Mouse (Mus musculus) CH12.LX (cell line): ENCODE data around the gene Tpm1. TPM values are rescaled to one million over a fixed set of nuclear protein-coding genes. Genes with fewer than 3 reads are reported as not detected.

Experiments used
- DNase-seq: peaks from one replicate; pipeline ENCODE4 v3.0.0-alpha.2; 2013; ENCODE audit errors: extremely low read depth
- H3K27ac ChIP-seq: 2 replicates; pipeline ENCODE4 v1.5.1; 2012; ENCODE audit warnings: low read depth, mild to moderate bottlenecking, control low read depth, moderate library complexity; ENCODE audit not compliant: insufficient read depth
- H3K27me3 ChIP-seq: replicated peaks from 2 replicates; pipeline ENCODE3; 2012; ENCODE audit warnings: inconsistent platforms
- H3K36me3 ChIP-seq, 2 experiments: replicated peaks in 1 of 2; 2 replicates each; pipeline versions ENCODE3 to v1.6.1; 2012; ENCODE audit warnings: inconsistent platforms in 1 of 2, low read length in 1 of 2, mild to moderate bottlenecking in 1 of 2, mixed read lengths in 1 of 2, moderate library complexity in 1 of 2; ENCODE audit not compliant: control insufficient read depth in 1 of 2, insufficient read depth in 1 of 2
- H3K4me1 ChIP-seq, 2 experiments: 2 replicates each; pipeline ENCODE4 v1.6.1; 2012; ENCODE audit warnings: inconsistent platforms in 1 of 2, moderate library complexity in 1 of 2; ENCODE audit not compliant: insufficient read depth in 2 of 2, control insufficient read depth in 1 of 2
- H3K4me2 ChIP-seq: 2 replicates; pipeline ENCODE4 v1.6.1; 2012; ENCODE audit warnings: low read depth, mild to moderate bottlenecking, control low read depth; ENCODE audit not compliant: poor library complexity, insufficient read depth, severe bottlenecking
- H3K4me3 ChIP-seq, 3 experiments: fragments of 150-350 bp in 1 of 3; sonication (generic) in 1 of 3; replicated peaks in 1 of 3; 2 replicates each; pipeline versions ENCODE3 to v1.5.1; 2011 to 2012; ENCODE audit warnings: low read depth in 2 of 3, low read length in 2 of 3, mild to moderate bottlenecking in 2 of 3, moderate library complexity in 2 of 3, control low read depth in 1 of 3, improper control_type of control experiment in 1 of 3, inconsistent platforms in 1 of 3, mixed read lengths in 1 of 3; ENCODE audit not compliant: poor library complexity in 1 of 3
- H3K79me2 ChIP-seq: replicated peaks from 2 replicates; pipeline ENCODE4 v1.6.1; 2012; ENCODE audit warnings: mild to moderate bottlenecking, moderate library complexity; ENCODE audit not compliant: control insufficient read depth, poor library complexity, insufficient read depth, severe bottlenecking; ENCODE audit errors: extremely low read depth
- H3K9ac ChIP-seq: 2 replicates; pipeline ENCODE4 v1.6.1; 2012; ENCODE audit warnings: low read depth, mild to moderate bottlenecking, control low read depth, moderate library complexity; ENCODE audit not compliant: insufficient read depth
- H3K9me3 ChIP-seq: replicated peaks from 2 replicates; pipeline ENCODE3; 2012; ENCODE audit warnings: low read length, inconsistent platforms, mixed read lengths
- CHD2 ChIP-seq: IDR thresholded peaks from 2 replicates; pipeline ENCODE4 v1.6.1; 2011; ENCODE audit warnings: low read length, improper control_type of control experiment
- CTCF ChIP-seq, 2 experiments: IDR thresholded peaks in 1 of 2; conservative IDR thresholded peaks in 1 of 2; 2 replicates each; pipeline ENCODE4 v1.5.1; 2011 to 2012; ENCODE audit warnings: low read depth in 2 of 2, low read length in 2 of 2, improper control_type of control experiment in 1 of 2, inconsistent platforms in 1 of 2, mild to moderate bottlenecking in 1 of 2, moderate library complexity in 1 of 2
- ELF1 ChIP-seq: IDR thresholded peaks from 2 replicates; pipeline ENCODE4 v1.6.1; 2014; ENCODE audit warnings: low read depth, mild to moderate bottlenecking, inconsistent platforms, low read length, improper control_type of control experiment
- ETS1 ChIP-seq: conservative IDR thresholded peaks from 2 replicates; pipeline ENCODE4 v1.6.1; 2012; ENCODE audit warnings: low read depth, mild to moderate bottlenecking, inconsistent platforms, low read length, improper control_type of control experiment, moderate library complexity
- JUND ChIP-seq: conservative IDR thresholded peaks from 2 replicates; pipeline ENCODE4 v1.6.1; 2011; ENCODE audit warnings: low read depth, low read length, improper control_type of control experiment
- KAT2A ChIP-seq: IDR thresholded peaks from 2 replicates; pipeline ENCODE4 v1.6.1; 2012; ENCODE audit warnings: low read length, improper control_type of control experiment, inconsistent platforms; ENCODE audit not compliant: insufficient replicate concordance
- MYC ChIP-seq: IDR thresholded peaks from 2 replicates; pipeline ENCODE4 v1.6.1; 2011; ENCODE audit warnings: low read depth, mild to moderate bottlenecking, improper control_type of control experiment, low read length
- NELFE ChIP-seq: IDR thresholded peaks from 2 replicates; pipeline ENCODE4 v1.6.1; 2011; ENCODE audit warnings: low read depth, low read length, improper control_type of control experiment
- PAX5 ChIP-seq: IDR thresholded peaks from 2 replicates; pipeline ENCODE4 v1.6.1; 2012; ENCODE audit warnings: low read length, inconsistent platforms, mixed read lengths
- POLR2AphosphoS2 ChIP-seq: IDR thresholded peaks from 2 replicates; pipeline ENCODE4 v1.6.1; 2011; ENCODE audit warnings: low read depth, low read length, improper control_type of control experiment
- RAD21 ChIP-seq: IDR thresholded peaks from 2 replicates; pipeline ENCODE4 v1.6.1; 2011; ENCODE audit warnings: low read depth, mild to moderate bottlenecking, low read length, improper control_type of control experiment, moderate library complexity
- SIN3A ChIP-seq: IDR thresholded peaks from 2 replicates; pipeline ENCODE4 v1.6.1; 2012; ENCODE audit warnings: low read length, improper control_type of control experiment, inconsistent platforms
- TBP ChIP-seq: conservative IDR thresholded peaks from 2 replicates; pipeline ENCODE4 v1.6.1; 2011; ENCODE audit warnings: low read depth, low read length, improper control_type of control experiment
- USF1 ChIP-seq: IDR thresholded peaks from 2 replicates; pipeline ENCODE4 v1.6.1; 2014; ENCODE audit warnings: low read depth, mild to moderate bottlenecking, inconsistent platforms, low read length, improper control_type of control experiment
- USF2 ChIP-seq: conservative IDR thresholded peaks from 2 replicates; pipeline ENCODE4 v1.6.1; 2011; ENCODE audit warnings: low read depth, low read length, improper control_type of control experiment
- ZC3H11A ChIP-seq: IDR thresholded peaks from 2 replicates; pipeline ENCODE4 v1.6.1; 2012; ENCODE audit warnings: low read depth, mild to moderate bottlenecking, inconsistent platforms, low read length, improper control_type of control experiment
- ZKSCAN1 ChIP-seq: IDR thresholded peaks from 2 replicates; pipeline ENCODE4 v1.6.1; 2012; ENCODE audit warnings: low read depth, inconsistent platforms, low read length, improper control_type of control experiment, borderline replicate concordance
- ZMIZ1 ChIP-seq: IDR thresholded peaks from 2 replicates; pipeline ENCODE4 v1.6.1; 2012; ENCODE audit warnings: low read depth, mild to moderate bottlenecking, inconsistent platforms, low read length, improper control_type of control experiment
- dilution Hi-C: fragments of 300-500 bp; cut with MboI; formaldehyde crosslinking; loops from 2 replicates; pipeline ENCODE4 v1.14.3; 2020; ENCODE audit warnings: low sequenced_read_pairs; ENCODE audit not compliant: extremely low pct_unique_long_range_greater_than_20kb, extremely low pct_ligation_motif_present
- in situ Hi-C: fragments of 300-500 bp; cut with MboI; formaldehyde crosslinking; loops from 3 replicates; pipeline ENCODE4 v1.14.3; 2019; ENCODE audit warnings: low sequenced_read_pairs, low pct_ligation_motif_present, low pct_unique_long_range_greater_than_20kb, mixed read lengths
- polyA plus RNA-seq: library from polyadenylated mRNA; unstranded; fragments of >175 nt; gene quantifications from 2 replicates; pipeline ENCODE4 v1.2.1, GENCODE M21; 2012; ENCODE audit warnings: low read depth; ENCODE audit not compliant: insufficient read length
- total RNA-seq, 2 experiments: library from RNA; depleted of rRNA; stranded (reverse); fragments of 300-350 nt in 1 of 2; fragments of >200 nt in 1 of 2; gene quantifications; 2 replicates each; pipeline ENCODE4 v1.2.3; 2012 to 2014

Tpm1 gene
- total and polyA plus RNA-seq, 3 experiments: 34.6 to 178 (median 63.1) TPM

GRCm38 (mm10) chr9:67039867-67040266 lies 9.3 kb downstream of the Tpm1 start:
- H3K4me2 ChIP-seq: no peak overlapping the region

DNA sequence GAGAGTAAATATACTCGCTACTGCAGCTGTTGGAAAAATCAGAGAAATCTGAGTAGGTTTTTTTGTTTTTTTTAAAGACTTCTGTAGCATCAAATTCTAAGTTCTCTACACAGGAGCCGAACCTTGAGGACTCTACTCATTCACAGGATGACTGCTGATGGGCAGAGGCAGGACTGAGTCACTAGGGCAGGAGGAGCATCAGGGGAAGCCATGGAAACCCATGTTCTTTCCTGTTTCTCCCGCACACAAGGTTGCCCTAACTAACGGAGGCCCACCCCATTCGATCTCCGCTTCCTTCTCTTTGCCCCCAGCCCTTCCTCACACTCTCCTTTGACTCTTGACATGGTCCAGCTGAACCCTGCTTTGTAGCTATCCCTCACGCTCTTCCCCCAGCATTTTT lies 10.5 kb downstream of the Tpm1 start:
- Histone ChIP-seq H3K4me3 (no peak overlapping the region), H3K36me3 (peaks cover 20 to 55% of the 10 kb centered on the region in 2 experiments), H3K27ac (no peak overlapping the region), H3K4me1 (peaks cover 4 to 57% of the 10 kb centered on the region in 2 experiments), H3K9me3 (peaks cover 11% of the 10 kb centered on the region), H3K9ac (no peak overlapping the region), H3K27me3 (no peaks in the 10 kb centered on the region), H3K4me2 (no peak overlapping the region), H3K79me2 (peaks cover 2% of the 10 kb centered on the region; the same call in 1 of the 2 replicates)
- dilution Hi-C loops (no loop called here), in situ Hi-C loops (no loop called here)
- TF ChIP-seq MYC (no peak), CHD2 (no peak), RAD21 (no peak), ETS1 (no peak)
- no peak for DNase-seq

More at GRCm38 (mm10) chr9:67039867-67040266, 9.3 kb downstream of the Tpm1 start:
- Histone ChIP-seq H3K4me3 (peak overlapping the region in 1 of 3 experiments; percentile 92), H3K9ac (no peak overlapping the region), H3K36me3 (peaks cover 12 to 43% of the 10 kb centered on the region in 2 experiments), H3K27ac (no peak overlapping the region), H3K27me3 (no peaks in the 10 kb centered on the region), H3K79me2 (peaks cover 2% of the 10 kb centered on the region; the same call in 1 of the 2 replicates), H3K9me3 (peaks cover 9% of the 10 kb centered on the region), H3K4me1 (peaks cover 4 to 65% of the 10 kb centered on the region in 2 experiments)
- in situ Hi-C loops: loop anchor here (5.0 to 10.0 kb wide), 4 partner anchors 38 to 225 kb away; no protein-coding TSS in a partner anchor
- dilution Hi-C loops: no loop called here
- no peak for DNase-seq
- TF ChIP-seq TBP: no peak
- no peak for TF ChIP-seq NELFE

DNA sequence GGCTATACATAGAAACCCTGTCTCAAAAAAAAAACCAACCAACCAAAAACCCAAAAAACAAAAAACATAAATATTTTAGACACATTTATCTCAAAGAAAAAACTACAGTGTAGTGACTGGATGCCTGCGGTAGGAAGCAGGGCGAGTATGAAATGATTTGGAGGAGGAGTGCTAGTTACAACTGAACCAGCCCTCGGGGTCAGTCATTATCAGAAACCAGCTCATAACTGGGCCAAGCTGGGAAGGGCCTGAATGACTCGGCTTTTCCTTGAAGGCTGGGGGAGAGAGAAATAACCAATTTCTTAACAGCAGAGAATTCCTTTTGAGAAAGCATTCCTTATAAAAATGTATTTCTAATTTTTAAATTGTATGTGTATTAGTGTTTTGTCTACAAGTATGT lies 11.5 kb downstream of the Tpm1 start:
- peaks cover 11% of the 10 kb centered on the region for H3K9me3 ChIP-seq
- TF ChIP-seq MYC (no peak), ZC3H11A (no peak), KAT2A (no peak), ZMIZ1 (no peak), CTCF (conservative IDR thresholded peaks at IDR 0.05 in 1 of 2, IDR thresholded peaks at IDR 0.05 in 1 of 2; ENCODE audit: low read depth in 2 of 2, low read length in 2 of 2) (no peak), SIN3A (no peak), ELF1 (no peak), PAX5 (no peak), ZKSCAN1 (no peak), USF1 (no peak), JUND (no peak), USF2 (no peak), POLR2AphosphoS2 (no peak)
- H3K4me2 ChIP-seq: no peak overlapping the region
- no peaks in the 10 kb centered on the region for H3K27me3 ChIP-seq
- no peak overlapping the region for H3K27ac ChIP-seq
- H3K4me1 ChIP-seq: peaks cover 4 to 57% of the 10 kb centered on the region in 2 experiments
- no peak overlapping the region for H3K4me3 ChIP-seq
- dilution Hi-C loops: no loop called here
- peaks cover 2% of the 10 kb centered on the region; the same call in 1 of the 2 replicates for H3K79me2 ChIP-seq
- peaks cover 26 to 65% of the 10 kb centered on the region in 2 experiments for H3K36me3 ChIP-seq
- in situ Hi-C loops: no loop called here
- H3K9ac ChIP-seq: no peak overlapping the region
- no peak for DNase-seq
